Mouse (Mus musculus) cerebellum, postnatal 25 days (tissue): ENCODE measurements at regions not wholly inside any gene's neighbourhood (a gene's known extent, or its start where the extent isn't known, plus 50 kb on each side); places are given as distances from the start of the nearest gene placed in this dataset.

Experiments used
- DNase-seq, 2 experiments: peaks; one replicate each; pipeline ENCODE4 v3.0.0; 2021; ENCODE audit warnings: mixed read lengths in 2 of 2

DNA sequence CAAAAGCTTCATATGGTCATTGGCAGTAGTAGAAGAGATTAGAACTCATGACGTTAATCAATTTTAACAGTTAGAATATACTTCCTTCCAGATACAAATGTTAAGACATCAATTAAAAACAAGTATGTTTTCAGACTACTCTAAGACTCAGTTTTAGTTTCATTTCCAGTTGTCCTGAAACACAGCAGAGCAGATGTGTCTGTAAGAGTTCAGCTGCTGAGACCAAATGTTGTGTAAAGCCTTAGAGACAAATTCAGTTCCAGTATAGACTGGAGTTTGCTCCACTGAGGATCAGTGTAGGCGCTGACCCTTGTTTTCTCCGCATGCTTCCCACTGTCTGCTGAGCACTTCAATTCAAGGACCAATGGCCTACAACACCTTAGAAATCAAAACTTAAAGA lies 158.1 kb upstream of the Bmper start:
- no peak for DNase-seq

DNA sequence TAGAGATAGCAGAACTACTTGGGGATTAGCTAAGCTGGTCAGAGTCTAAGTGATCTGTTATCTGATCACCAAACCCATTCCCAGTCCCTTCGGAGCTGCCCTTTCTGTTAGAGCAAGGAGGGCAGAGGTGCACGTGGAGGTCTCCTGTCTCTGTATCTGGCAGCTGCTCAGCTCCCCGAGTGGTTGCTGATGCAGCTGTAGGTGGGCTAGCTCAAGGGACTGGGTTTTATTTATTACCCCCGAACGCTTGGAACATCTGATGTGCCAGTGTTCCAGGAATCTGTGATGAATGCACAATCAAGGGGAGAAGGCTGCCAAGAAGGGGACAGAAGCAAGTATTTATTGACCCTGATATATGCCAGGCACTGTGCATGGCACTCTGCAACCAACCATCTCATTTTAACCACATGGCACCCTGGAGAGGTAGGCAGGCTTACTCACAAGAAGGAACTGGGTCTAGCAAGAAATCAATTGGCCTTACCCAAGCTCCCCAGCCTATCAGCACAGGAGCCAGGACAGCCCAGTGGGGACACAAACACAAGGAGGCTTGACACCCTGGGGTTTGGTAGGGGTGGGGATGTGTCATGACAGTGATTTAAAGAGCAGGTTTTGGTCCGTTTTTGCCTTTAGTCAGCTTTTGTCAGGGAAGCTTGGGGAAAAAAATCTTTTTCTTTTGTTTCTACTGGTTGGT lies 154.6 kb upstream of the Bmper start:
- no peak for DNase-seq

DNA sequence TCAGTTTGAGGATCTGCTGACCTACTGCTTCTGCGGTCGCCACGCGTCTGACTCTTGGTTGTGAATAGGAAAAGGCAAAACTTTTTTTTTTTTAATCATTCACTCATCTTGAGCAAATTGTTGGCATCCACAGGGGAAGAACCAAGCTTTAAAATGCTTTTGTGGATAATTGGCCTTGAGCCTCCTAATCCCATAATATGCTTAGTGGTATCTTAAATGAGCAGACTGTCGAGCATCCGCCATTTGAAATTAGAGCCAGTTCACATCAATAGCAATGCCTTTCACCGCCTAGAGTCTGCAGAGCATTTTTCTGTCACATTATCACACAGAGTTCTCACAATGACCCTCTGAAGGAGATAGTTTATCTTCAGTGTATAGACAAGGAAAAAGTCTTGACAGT lies 153.7 kb upstream of the Bmper start:
- DNase-seq = no peak

DNA sequence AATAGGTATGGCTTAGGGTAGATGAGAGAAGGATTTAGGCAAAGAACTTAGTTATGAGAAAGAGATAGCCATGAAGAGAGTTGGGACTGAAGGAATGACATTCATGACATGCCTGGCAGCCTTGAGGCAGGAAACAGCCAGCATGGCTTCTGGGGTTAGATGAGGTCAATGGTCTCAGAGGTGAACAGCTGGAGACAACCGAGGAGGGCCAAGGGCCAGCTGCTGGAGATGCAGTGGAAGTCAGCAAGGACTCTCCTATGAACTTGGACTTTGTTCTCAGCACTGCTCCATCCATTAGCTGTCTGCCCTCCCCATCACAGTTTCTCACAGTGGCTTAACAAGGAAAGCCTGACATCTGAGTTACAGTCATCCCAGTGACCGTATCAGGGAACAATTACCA lies 151.9 kb upstream of the Bmper start:
- DNase-seq = no peak

DNA sequence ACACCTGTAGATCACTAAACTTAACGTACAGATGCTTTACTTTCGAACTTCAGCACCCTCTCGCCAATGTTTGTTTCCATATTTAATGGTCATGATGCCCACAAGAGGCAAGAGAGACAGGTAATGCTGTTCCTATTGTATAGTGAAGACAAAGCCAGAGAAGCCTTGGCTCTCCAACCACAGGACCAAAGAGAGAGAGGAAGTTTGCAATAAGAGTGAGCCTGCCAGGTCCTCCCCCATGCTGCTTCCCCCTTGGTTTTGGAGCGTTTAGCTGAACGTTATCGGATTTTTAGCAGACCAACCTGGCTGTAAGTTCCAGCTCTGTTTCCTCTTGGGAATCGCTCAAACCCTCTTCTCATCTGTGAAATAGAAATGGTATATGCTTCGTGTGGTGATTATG lies 150.1 kb upstream of the Bmper start:
- DNase-seq = no peak

DNA sequence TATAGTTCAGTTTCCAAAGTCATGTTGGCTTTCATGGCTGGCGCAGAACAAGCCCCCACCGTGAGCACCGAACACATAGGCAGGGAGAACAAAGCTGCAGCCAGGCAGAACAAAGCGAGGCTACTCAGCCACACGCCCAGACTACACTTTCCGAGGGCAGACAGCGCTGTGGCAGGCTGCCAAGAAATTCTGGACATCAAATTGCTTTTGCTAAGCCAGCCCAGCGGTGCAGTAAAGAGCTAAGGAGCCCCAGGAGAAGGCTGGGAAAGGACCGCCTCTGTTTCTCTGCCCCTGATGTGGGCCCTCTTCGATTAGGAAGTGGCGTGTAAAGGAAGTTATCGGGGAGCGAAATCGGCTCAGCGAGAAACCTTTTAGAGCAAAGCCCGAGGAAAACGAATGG lies 139.3 kb upstream of the Bmper start:
- peak; percentile 68 to 80 for DNase-seq

DNA sequence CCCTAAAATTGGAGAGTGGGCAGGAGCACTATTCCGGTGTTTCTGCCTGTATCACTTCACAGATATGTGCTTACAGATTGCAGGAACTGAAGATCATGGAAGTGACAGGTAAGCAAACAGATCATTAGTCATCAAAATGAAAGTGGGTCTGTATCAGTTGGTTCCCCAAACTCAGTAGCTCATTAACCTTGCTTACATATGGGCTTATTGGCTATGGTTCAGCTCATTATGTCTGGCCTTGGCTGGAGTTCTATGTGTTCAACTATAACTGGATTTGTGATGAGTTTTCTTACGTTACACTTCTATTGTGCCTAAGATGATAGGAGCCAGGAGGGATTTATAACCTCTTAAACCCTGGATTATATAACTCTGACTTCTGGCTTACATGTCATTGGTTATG lies 133.5 kb upstream of the Bmper start:
- DNase-seq = no peak

DNA sequence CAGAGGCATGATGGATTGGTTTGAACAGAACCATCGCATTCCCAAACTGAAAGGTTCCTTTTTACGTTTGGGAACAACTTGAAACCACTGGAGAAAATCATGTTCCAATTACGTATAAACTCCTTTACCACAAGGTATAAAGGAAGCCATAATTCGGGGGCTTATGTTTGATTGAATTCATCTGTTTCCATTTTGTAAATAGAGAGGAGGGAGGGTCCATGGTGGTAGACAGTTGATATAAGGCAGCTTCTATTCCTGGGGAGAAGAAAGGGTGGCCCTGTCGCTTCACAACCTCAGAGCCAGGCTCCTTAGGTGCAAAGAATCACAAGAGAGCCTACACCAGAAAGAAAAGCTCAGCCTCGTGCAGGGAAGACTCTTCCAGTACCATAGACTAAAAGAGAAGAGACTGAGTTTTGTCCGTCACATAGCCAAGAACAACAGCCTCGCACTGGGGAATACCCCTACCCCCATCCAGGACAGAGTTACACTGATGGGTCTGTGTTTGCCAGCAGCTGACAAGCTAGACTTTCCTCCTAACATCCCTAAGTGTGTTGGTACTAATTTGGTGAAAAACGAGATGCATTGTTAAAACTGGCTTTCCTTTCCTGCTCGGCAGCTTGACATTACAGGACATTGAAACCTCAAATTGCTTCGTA lies 125.6 kb upstream of the Bmper start:
- DNase-seq = no peak

DNA sequence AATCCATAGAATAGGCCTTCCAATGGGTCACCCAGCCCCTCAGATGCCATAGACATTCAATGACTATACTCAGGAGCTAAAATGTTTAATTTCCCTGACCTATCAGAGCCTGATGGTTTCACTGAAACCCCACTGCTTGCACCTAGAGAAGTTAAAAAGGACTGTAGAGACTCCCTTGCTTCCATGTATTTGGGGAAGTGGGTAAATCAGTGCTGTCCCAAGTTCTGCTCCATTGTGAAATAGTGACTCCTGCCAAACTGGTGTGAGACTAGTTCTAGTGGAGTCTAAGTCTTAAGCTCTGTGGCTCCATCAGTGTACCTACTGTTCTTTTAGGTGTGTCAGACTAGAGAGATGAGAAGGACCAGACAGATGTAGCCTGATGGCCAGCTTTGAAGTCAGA lies 121.3 kb upstream of the Bmper start:
- DNase-seq = no peak

DNA sequence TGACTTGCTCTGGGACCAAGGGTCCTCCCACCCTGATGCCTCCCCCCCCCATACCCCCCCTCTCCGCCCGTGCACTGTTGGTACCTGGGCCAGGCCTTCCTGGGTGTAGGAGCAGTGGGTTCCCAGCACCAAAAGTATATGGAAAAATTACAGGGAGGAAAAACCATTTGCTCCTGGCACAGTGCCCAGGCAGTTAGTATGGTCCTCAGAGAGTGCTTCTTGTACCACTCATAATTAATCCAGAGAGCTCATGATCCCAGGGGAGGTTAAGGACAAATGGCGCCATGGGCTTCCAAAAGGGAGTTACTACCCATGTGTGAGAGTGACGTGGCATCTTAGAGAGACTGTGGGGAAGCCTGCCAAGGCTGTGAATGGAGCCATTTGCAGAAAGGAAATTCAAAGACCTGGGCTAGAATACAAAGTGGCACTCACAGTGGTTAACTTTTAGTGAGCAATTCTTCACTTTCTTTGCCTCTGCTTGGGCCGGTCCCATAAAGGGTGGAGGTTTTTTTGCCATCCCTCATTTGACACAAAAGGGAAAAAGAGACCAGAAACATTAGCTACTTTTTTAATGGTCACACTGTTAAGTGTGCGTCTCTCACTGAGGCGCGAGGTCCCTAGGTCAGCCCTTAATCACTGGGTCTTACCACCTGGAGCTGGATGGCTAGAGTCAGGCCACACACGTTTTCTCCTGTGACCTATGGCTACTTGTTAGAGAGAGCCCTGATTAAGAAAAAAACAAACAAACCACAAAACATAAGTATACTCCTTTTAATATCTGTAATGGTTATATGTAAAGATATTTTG lies 120.7 kb upstream of the Bmper start:
- peak in 1 of 2 experiments; percentile 33 for DNase-seq

DNA sequence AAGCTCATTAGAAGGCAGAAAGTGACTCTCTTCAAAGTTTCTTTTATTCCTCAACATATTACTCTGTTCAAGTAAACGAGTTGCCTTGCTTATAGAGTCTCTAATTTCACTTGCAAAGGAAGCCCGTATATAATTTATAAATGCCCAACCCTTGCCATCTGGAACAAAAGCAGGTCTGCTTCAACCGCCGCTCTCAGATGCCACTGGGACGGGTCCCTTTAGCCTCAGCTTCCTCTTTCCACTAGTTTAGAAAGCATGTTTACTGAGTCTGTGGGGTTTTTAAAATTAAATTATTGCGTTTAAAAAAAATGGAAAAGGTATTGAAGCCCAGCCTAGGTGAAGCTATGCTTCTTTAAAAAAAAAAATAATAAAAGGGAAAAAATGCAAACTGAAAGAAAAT lies 111.4 kb upstream of the Bmper start:
- no peak for DNase-seq

DNA sequence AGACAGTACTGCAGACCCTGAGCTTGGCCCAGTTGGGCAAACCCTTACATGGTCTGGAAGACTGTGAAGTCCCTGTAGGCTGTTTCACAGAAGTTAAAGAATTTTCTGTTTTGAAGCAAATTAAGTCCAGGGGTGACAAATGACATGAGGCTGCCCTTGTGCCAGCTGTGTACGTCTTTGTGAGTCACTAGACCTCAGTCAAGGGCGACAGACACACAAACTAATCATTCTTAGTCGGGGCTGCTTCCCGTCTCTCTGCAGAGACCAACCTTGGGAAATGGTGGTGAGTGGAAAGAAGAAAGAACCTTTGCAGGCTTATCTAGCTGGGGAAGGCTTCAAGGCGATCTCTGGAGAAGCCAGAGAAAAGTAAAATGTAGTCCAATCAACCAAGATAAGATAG lies 107.8 kb upstream of the Bmper start:
- DNase-seq = no peak

DNA sequence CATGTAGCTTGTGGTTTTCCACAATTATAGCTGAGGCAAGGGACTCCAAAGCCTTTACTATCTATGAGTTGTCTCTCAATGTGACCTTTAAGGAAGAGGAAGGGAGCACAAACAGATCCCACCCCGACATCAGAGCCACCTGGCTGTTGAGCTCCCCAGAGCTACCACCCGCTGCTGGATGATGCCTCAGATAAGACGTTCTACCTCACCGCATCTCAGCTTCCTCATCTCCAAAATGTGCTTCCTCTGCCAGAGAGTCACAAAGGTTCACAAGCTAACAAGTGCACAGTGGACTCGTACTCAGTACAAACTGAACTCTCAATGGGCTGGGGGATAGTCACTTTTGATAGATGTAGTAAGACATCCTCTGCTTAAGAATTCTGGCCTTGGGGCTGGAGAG lies 107.3 kb upstream of the Bmper start:
- no peak for DNase-seq

DNA sequence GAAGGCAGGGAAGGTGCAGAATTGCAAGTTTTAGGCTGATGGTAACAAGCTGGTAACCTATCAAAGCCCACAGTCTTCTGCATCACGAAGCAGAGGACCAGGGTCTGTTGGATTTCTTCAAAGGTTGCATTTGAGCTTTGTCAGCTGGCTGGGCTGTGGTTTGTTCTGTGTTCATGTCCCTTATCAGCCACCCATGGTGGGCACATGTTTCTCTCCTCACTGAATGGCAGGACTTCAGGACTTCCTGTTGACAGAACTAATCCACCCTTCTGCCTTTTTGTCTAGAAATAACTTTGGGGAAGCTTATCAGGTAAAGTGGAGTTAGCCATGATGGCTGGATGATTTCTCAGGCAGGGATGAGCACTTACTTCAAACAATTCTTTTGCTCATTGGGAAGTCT lies 106.6 kb upstream of the Bmper start:
- no peak for DNase-seq

DNA sequence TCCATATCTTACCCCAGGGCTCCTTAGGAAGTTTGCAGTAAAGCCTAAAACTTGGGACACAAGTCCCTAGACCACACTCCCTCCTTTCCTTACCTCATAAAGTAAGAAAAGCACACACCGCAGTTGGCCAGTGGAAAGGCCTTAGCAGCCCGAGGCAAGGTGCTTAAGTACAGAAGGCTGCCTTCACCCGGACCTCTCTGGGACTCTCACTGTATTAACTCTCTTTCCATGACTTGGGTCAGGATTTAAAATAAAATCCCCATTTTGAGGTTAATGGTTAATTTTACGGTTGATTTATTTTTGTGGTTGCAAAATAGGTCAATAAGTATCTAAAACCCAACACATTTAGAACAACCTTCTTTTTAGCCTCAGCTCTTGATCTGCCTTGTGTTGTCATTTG lies 103.1 kb upstream of the Bmper start:
- DNase-seq = no peak

DNA sequence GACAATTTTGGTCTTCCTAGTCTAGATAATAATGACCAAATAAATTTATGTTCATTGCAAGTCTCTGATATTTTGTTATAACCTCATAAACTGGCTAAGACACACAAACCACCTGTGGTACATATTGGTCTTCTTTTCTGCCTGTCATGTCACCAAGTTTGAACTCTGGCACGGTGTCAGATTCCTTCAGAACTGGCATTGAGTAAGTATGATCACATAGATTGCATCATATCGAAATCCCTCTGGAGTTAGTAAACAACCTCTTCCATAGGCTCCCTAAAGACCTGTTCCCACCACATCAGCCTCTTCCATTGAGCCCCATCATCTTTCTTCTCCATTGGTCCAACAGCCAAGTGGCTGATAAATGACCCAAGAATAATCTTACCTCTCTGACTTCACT lies 102.1 kb upstream of the Bmper start:
- DNase-seq = no peak

DNA sequence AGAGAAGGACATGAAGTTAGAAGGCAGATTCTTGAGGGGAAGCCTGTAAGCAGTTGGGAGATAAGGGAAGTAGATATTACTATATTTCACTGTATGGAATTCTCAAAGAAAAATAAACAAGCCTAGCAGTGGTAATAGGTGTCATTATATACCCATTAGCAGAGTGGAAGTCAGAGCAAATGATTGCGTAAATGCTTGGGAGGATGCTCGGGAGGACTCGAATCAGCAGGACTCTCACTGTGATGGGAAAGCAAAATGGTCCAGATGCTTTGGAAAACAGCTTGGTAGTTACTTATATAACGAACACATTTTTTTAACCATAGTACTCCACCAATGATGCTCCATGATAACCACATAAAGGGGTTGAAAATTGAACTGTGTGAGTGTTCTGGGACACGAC lies 100.4 kb upstream of the Bmper start:
- DNase-seq = no peak

DNA sequence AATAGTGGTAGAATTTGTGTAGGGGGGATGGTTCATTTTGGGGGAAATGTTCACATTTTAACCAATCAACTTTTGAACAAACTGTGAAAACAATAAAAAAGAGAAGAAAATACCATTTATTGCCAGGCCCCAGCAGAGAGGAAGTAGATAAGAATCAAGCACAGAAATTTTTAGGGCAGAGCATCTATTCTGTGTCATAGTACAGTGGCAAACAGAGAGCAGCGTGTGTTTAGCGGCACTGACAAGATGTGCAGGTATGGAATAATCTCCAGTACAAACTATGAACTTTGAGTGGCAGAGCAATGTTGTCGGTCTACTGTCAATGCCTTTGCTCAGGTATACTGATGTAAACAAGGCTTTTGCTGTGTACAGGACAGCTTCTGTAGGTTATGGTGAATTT lies 99.4 kb upstream of the Bmper start:
- no peak for DNase-seq

DNA sequence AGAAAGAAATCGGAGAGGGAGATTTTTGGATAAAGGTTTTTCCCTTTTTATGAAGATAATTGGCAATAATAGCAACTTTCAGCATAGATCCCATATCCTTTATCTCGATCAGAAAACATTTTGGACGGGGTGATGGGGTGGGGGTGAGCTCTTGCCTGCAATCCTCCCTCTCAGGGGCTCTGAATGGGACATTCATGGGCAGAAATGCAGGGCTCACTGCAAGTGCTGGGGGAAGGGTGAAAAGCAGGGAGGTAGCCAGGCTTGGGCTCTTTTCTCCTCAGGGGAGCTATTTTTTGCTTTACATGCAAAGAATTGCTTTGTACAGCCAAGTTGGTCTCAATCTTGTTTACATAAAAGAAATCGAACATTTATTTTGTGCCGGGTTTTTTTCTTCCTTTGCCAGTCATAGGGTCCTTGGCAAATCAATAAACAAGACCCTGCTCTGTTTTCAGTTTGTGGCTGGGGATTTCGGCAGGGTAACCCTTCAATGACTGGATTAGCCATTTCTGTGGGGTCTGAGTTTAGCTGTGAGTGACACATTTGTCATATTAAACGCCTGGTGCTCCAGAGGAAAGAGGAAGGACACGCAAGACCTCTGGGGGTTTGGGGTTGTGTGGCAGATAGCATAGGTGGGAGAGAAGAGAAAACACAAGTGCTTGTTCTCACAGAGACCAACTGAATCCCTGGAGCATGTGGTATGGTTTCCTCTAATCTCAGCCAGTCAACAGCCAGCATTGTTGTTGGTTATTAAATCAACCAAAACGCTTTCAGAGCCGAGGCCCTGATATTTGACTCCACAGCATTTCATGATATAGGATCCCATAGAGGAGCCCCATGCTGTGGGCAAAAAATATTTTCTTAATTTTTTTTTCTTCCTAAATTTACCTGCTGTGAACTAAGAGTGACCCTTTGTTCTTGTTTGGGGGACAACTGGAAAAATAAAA lies 96.8 kb upstream of the Bmper start:
- DNase-seq = no peak

DNA sequence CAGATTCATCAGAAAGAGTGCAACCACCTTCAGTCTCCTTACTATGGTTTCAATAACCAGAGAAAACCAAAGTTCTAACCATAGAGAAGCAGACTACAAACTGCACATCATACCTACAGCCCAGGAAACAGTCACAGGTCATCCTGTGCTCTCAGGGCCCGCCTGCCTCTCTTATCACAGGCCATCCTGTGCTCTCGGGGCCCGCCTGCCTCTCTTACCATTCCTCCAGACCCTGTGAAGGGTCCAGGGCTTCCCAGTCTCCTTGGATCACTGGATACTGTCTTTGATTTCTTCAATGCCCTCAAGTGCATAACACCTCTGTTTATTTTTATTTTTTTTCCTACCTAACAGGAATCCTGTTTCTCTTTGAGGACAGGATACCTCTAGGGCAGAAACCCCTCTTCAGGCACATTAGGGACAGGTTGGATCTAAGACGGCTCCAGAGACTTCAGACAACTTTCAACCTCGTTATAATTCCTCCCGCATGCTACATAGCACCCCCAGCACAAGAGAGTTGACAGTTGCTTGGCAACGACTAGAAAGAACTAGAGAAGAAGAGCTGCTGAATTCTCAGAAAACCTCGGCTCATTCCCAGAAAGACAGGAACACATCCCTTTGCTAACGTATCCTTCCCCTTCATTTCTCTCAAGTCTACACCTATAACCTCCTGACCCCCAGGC lies 95.4 kb upstream of the Bmper start:
- no peak for DNase-seq

DNA sequence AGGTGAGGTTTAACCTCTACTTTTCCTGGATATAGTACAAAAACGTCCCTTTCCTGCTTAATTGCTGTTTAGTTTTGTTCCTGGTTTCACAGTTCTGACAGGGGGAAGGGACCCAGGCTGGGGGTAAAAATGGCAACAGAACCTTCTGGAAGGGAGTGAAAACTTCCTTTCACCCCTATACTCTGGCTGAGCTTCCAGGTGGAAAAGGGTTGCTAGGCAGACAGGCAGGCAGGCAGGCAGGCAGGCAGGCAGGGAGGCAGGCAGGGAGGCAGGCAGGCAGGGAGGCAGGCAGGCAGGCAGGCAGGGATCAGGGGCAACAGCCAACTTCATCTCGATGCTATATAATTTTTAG lies 94.9 kb upstream of the Bmper start:
- DNase-seq = no peak

DNA sequence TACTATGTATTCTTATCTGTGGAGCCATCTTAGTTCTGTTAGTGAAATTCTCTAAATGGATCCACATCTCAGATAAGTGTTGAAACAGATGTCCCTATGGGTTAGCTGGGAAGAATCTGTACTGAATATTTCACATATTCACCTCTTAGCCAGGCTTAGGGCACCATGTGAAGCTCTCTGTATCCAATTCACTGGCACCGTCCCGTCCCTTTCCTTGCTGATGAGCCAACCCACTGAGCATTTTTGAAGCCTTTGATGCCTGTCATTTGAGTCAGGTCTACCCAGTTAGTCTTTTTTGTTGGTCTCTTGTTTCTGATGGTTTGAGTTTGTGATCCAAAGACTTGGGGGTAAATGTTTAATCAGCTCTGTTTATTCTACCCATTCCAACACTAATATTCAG lies 88.9 kb upstream of the Bmper start:
- no peak for DNase-seq
